Mouse (Mus musculus) spleen, postnatal 14 days (tissue): Measurements from ENCODE around the gene Map3k4.
"Not testable (repeated sequence)": the region's sequence is repeated elsewhere in the genome, so short reads cannot be mapped to it uniquely, and the experiment has no call there.

Experiments
- DNase-seq, 2 experiments: peaks; one replicate each; pipeline ENCODE4 v3.0.0; 2021 to 2022; ENCODE audit warnings: low spot score in 2 of 2

Gene Map3k4

DNA sequence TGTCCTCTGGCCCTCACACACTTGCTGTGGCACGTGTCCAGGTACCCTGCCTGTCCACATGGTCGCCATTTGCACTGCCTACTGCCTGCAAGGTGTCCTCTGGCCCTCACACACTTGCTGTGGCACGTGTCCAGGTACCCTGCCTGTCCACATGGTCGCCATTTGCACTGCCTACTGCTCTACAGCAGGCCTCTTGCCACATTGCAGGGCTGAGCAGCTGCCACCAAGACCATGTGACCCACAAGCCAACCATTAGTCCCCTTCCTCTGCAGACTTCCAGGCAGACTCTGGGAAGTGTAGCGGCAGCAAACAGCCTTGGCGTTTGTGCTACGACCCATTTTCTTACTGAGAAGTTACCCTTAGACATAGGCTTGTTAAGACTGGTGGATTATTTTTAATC lies 94.0 kb downstream of the Map3k4 start:
- not testable (repeated sequence) for DNase-seq

- DNase-seq: no peak
Observed at GRCm38 (mm10) chr17:12224145-12224544, 94.5 kb downstream of the Map3k4 start.

DNA sequence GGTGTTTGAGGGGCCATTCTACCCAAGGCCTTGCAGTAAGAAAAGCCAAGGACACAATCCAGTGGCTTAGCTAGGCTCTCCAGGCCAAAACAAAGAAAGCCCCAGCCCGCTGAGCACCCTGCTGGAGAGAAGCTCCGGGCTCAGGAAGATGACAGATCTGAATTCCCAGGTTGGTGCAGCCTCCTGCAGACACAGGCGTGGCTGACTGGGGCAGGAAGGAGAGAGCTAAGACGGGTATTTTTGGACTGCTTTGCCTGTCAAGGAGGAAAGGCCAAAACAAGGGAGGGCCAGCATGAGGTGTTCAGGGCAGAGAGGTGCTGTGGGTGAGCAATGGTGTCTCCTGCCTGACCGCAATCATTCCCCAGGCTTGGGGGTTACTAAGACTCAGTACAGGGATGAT lies 94.9 kb downstream of the Map3k4 start:
- no peak for DNase-seq

DNA sequence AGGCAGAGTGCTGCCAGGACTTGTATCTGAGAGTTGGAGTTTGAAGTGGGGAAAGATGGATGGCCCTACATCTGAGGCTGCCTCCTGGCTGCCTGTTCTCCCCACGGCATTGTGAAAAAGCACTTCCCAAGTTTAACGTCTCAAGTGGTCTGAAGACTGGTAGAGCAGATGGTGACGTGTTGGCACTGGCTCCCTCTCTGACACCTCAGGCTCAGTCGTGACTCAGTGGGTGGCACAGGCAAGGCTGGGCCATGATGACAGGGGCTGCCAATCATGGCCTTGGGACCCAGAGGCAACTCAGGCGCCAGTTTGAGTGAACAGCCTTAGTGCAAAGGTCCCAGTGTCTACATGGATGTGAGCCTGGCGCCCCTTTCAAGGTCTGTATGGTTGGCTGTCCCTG lies 96.7 kb downstream of the Map3k4 start:
- DNase-seq: no peak

- no peak for DNase-seq
Observed at GRCm38 (mm10) chr17:12216224-12216623, 102.4 kb downstream of the Map3k4 start.

DNA sequence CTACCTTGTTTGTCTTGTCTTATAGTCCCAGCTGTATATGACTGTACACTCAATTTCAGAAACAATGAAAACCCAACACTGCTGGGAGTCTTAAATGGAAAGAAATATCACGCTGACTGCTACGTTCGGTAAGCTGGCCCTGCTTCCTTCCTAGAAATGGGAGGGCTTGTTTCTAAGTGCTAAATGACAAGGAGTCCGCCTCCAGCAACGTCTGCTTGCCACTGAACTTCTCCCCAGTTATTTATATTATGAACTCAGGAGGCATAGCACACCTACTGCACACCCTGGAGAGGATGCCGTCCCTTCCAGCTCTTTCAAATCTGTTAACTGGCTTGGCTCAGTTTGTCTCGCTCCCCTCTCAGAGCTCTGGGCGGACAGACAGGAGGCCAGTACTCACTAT lies 105.2 kb downstream of the Map3k4 start:
- no peak for DNase-seq

DNA sequence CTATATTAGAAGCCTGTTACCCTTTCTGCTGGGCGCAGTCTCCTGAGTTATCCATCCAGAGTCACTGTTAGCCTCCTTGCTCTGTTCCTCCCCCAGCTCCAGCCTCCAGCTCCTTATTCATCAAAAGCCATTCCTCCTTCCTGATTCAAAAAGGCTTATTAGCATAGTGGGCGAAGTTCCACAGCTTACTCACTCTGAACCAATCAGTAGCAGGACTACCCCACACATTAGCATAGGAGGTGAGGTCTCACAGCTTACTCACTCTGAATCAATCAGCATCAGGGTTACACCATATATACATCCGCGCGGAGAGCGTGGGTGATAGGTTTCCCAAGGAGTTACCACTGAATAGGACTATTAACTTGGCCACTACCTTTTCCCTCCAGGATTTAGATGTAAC lies 106.3 kb downstream of the Map3k4 start:
- DNase-seq: no peak

GRCm38 (mm10) chr17:12211890-12212289 lies 106.7 kb downstream of the Map3k4 start:
- DNase-seq: no peak

- peak; percentile 84 to 93 for DNase-seq
Observed at GRCm38 (mm10) chr17:12210544-12211132, 108.0 kb downstream of the Map3k4 start.

DNA sequence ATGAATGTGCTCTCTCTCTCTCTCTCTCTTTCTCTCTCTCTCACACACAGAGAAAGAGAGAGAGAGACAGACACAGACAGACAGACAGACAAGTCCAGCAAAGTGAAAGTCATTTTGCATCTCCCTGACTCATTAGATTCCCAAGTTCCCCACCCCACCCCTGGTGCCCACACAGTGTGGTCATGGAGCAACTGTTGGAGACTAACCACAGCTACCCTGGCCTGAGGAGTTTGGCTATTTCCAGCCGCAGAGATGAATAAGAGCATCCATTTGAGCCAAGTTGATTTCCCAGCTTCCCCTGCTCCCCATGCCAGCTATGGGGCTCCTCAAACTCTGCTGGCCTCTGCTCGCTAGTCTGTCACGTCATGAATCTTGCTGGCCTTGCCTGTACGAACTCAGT lies 109.1 kb downstream of the Map3k4 start:
- no peak for DNase-seq

- DNase-seq: no peak
Observed at GRCm38 (mm10) chr17:12207022-12207548, 111.5 kb downstream of the Map3k4 start.

GRCm38 (mm10) chr17:12206248-12206647 lies 112.3 kb downstream of the Map3k4 start:
- peak; percentile 45 to 54 for DNase-seq

GRCm38 (mm10) chr17:12205694-12206075 lies 112.9 kb downstream of the Map3k4 start:
- peak in 1 of 2 experiments; percentile 21 for DNase-seq

- DNase-seq: peak; percentile 68 to 71
Observed at GRCm38 (mm10) chr17:12205015-12205693, 113.4 kb downstream of the Map3k4 start.

GRCm38 (mm10) chr17:12204689-12205014 lies 113.9 kb downstream of the Map3k4 start:
- DNase-seq: no peak

DNA sequence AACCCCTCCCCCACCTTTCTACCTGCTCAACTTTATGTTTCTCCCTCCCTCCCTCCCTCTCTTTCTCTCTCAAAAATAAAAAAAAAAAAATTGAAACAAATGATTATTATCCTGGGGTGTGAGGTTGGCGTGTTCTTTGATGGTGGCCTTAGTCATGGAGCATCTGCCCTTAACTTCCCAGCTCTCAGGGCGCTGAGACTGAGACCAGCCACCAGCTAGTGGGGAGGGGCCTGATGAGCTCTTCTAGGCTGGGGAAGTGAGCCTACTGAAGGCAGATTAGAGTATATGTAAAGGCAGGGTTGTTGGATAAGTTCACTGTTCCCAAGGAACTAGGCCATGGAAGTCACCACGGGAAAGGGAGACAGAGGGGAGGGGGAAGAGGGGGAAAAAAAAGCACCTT lies 114.3 kb downstream of the Map3k4 start:
- no peak for DNase-seq

DNA sequence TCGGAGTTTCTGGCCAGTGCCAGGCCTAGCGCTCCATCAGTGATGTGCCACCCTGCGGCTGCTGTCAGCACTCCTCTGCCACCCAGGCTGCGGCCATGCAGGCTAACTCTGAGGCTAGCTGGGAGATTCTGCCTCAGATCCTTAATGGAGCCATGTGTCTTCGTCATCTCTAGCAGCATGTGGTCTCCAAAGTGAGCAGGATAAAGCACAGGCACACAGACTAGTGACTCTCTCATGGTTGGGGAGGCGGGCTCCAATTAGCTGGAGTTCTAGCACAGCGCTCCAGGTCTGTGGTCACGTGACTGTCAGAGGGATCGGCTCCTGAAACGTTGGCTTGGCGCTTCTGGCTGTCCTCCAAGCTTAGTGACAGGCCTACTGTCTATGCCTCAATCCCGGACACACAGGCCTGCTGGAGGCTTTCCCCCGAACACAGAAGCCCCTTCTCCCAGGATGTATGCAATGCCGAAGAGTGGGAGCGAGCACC lies 115.1 kb downstream of the Map3k4 start:
- DNase-seq: no peak

- no peak for DNase-seq
Observed at GRCm38 (mm10) chr17:12201086-12201485, 117.5 kb downstream of the Map3k4 start.

- no peak for DNase-seq
Observed at GRCm38 (mm10) chr17:12199933-12200332, 118.7 kb downstream of the Map3k4 start.

GRCm38 (mm10) chr17:12195604-12196003 lies 123.0 kb downstream of the Map3k4 start:
- DNase-seq: no peak

DNA sequence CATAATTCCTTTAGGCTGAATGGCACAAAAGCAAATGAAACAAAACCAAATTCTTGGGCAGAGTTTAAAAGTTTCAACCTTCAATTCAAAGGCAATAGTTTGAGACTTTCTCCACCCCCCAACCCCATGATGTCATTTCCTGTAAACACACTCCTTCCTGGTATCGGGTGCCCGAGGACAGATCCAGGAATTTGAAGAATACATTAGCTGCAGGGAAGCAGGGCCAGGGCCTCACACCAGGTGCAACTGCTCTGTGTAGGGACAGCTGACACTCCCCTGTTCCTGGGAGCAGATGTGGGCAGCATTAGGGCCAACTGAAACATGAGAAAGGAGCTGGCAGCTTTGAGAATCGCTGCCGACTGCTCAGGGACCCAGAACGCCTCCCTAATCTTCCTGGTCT lies 123.5 kb downstream of the Map3k4 start:
- no peak for DNase-seq

DNA sequence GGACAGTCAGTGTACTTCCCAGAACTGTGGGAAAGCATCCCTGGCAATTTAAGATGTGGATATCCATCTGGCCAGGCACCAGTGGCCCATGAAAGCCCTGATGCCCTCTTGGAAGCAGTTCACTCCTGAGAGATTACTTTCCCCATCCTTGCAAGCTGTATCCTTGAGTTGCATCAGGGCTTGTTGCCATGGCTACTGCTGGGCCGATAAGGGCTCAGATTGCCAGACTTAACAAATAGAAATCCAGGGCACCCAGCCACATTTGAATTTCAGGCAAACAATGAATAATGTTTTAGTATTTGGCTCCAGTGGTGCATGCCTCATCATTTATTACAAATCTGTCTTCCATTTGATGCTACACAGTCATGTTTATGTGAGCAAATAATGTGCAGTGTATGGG lies 130.8 kb downstream of the Map3k4 start:
- DNase-seq: no peak

- DNase-seq: no peak
Observed at GRCm38 (mm10) chr17:12186341-12186740, 132.3 kb downstream of the Map3k4 start.
